Comparison of ENCODE assay signal across 8 mouse cellular contexts in the genomic region with DNA sequence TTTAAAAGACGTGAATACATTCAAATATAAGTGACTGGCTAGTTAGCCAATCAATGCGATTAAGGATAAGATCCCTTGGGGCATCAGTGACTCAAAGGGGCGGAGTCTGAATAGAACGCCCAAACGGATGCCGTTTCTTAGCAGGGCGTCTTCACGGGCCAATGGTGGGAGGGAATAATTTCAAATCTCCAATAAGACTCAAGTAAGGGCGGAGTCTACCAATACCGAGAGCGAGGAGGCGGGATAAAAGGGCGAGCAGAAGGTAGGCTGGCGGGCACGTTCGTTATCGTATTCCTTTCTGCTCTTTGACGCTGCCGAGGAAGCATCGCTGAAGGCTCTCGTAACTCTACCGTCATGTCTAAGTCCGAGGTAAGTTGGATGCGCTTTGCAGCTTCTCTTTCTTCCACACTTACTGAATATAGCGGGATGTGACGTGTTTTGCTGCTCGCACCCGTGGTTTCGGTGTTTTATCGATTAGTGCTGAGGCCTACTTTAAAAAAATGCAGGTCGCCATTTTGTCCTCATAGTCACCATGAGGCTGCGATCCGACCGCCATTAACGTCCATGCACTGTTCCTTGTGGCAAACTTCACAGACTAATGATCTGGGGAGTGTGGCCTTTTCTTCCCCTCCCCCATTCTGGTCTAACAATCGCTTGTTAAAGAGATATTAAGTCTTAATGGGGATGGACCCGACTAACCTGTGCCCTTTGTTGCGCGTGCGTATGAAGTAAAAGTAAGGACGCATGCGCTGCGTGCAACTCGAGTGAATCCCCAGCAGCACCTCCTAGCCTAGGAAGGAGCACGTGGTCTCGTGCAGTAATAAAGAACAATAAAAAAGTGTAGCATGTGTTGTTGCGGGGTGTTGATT. TPM values are rescaled to one million over a fixed set of nuclear protein-coding genes. Genes with fewer than 3 reads are reported as not detected.
DNase-seq lines count a peak whose midpoint lies in the region; ATAC-seq lines count a peak whose summit lies in the region.

A gene (plus strand): TSS at position 273 of the 869 bp plus-strand sequence.

- H3K9ac ChIP-seq in kidney, embryonic 15.5 days = peak within 1 kb of the TSS; percentile 62

- no peaks in the 10 kb centered on the region for H3K9me3 ChIP-seq in heart, embryonic 10.5 days
- H3K9me3 ChIP-seq in kidney, embryonic 15.5 days (replicated peaks) = no peaks in the 10 kb centered on the region

- DNase-seq in A20 (ENCODE audit: low read depth, low spot score) = peak; percentile 98
- peak; percentile 100 for DNase-seq in brain, adult 2 months (ENCODE audit: low read depth, low spot score)
- DNase-seq in heart, embryonic 10.5 days (ENCODE audit: low spot score) = peak; percentile 98
- DNase-seq in liver = peak; percentile 94
- peak; percentile 98 for DNase-seq in splenic B cell, adult 2 months (ENCODE audit: low read depth, low spot score)

- H3K27ac ChIP-seq in heart, embryonic 10.5 days = peak within 1 kb of the TSS; percentile 97
- peak within 1 kb of the TSS; percentile 98 for H3K27ac ChIP-seq in kidney, embryonic 15.5 days

- peaks cover 20% of the 10 kb centered on the region for H3K4me1 ChIP-seq in heart, embryonic 10.5 days
- peaks cover 37% of the 10 kb centered on the region for H3K4me1 ChIP-seq in kidney, embryonic 15.5 days

- peak within 1 kb of the TSS; percentile 78 for H3K4me2 ChIP-seq in kidney, embryonic 15.5 days

- ATAC-seq in erythroblast, adult 5-6 weeks (replicated peaks; ENCODE audit: low FRiP score, poor library complexity, severe bottlenecking) = peak; percentile 84
- ATAC-seq in kidney, embryonic 15.5 days (replicated peaks; ENCODE audit: low FRiP score) = peak; percentile 94
- peak; percentile 90 for ATAC-seq in monocyte, adult 5-6 weeks (replicated peaks; ENCODE audit: insufficient number of reproducible peaks, low FRiP score, low TSS enrichment, poor library complexity, severe bottlenecking)

- WGBS in heart, embryonic 10.5 days = under 1% methylated on average over 47 of the region's 47 CpGs
- WGBS in kidney, embryonic 15.5 days = under 1% methylated on average over 47 of the region's 47 CpGs

- H3K4me3 ChIP-seq in heart, embryonic 10.5 days = peak within 1 kb of the TSS; percentile 74
- peak within 1 kb of the TSS; percentile 54 for H3K4me3 ChIP-seq in kidney, embryonic 15.5 days (replicated peaks)

- H3K36me3 ChIP-seq in heart, embryonic 10.5 days = peaks cover 49% of the 10 kb centered on the region
- H3K36me3 ChIP-seq in kidney, embryonic 15.5 days = peaks cover 56% of the 10 kb centered on the region
- H3K36me3 ChIP-seq in splenic B cell, adult 2 months (ENCODE audit: control insufficient read depth, insufficient read depth, low read length, poor library complexity, severe bottlenecking) = peaks cover 13% of the 10 kb centered on the region

- H3K27me3 ChIP-seq in heart, embryonic 10.5 days (ENCODE audit: insufficient read depth, poor library complexity, severe bottlenecking) = no peaks in the 10 kb centered on the region
- H3K27me3 ChIP-seq in kidney, embryonic 15.5 days = no peaks in the 10 kb centered on the region
- no peaks in the 10 kb centered on the region for H3K27me3 ChIP-seq in splenic B cell, adult 2 months (ENCODE audit: control insufficient read depth, insufficient read depth, low read length, poor library complexity, severe bottlenecking)

RNA-seq across cellular contexts. Expression of the gene that starts here (rescaled TPM):
- total RNA-seq in erythroblast, adult 5-6 weeks (2015; ENCODE audit: low replicate concordance) = 130 and 135 TPM in 2 replicates
- total RNA-seq in erythroblast, adult 5-6 weeks (2017; ENCODE audit: low replicate concordance) = 189 and 286 TPM in 2 replicates
- 682 and 901 TPM in 2 replicates for polyA plus RNA-seq in heart, embryonic 10.5 days (2016; fragmentation: Nextera tagmentation; extraction: Ambion mirVana)
- 1,025 and 1,038 TPM in 2 replicates for polyA plus RNA-seq in kidney, embryonic 15.5 days (2015; fragmentation: Nextera tagmentation; extraction: Ambion mirVana)
- 482 to 520 TPM (median 483 TPM) in 3 replicates for total RNA-seq in monocyte, adult 5-6 weeks (2017)

Comparison
In these comparisons a context has a peak if more than half of its experiments do, and no peak if none do; other contexts are left out.
1. Peak in every context shown above with its lines: DNase-seq, ATAC-seq, H3K4me3 ChIP-seq and H3K27ac ChIP-seq.